Mouse (Mus musculus) spleen, postnatal 10 days (tissue): ENCODE results near the gene Map3k7.

Experiments
- DNase-seq, 2 experiments: peaks; one replicate each; pipeline ENCODE4 v3.0.0; 2021 to 2022; ENCODE audit warnings: low spot score in 2 of 2

The Map3k7 gene

DNA sequence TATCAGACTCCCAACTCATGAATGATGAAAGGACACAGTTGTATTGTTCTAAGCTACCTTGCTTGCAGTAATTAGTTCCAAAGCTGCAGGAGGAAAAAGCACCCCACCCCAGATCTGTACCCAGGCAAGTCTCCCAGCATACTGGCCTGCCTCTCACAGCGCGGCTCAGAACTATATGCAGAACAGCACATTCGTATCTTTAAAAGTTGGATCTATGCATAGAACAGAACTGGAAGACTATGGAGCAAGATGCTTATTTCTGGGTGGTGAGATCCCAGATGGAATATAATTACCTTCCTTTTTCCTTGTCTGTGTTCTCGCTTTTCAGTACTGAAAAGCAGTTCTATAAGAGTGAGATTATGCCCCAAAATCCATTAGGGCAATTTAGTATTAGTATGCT is 96.8 kb downstream of the Map3k7 start:
- DNase-seq, result no peak

DNA sequence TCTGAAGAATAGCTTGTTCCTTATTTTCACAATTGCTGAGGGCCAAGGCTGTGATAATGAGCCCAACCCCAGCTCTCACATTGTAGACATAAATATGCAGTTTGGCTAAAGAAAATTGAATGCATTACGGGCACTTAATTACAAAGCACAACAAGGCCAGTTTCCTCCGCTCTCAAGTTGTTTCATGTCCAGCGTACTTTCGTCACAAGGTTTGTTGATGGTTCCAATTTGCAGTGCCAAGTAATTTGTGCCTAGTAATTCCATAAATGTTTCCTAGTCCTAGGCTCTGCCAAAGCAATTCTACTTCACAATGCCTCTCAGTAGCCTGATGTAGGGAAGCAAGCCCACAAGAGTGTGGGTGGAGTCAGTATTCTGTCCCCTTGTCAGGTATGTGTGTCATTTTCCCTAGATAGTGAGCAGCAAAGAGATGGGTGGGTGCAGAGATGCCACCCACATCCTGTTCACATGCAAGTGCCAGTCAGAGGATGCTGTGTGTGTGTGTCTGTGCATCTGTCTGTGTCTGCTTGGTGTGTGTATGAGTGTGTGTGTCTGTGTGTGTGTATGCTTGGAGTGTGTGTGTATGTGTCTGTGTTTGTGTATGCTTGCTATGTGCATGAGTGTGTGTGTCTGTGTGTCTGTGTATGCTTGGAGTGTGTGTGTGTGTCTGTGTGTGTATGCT is 98.6 kb downstream of the Map3k7 start:
- no peak for DNase-seq

DNA sequence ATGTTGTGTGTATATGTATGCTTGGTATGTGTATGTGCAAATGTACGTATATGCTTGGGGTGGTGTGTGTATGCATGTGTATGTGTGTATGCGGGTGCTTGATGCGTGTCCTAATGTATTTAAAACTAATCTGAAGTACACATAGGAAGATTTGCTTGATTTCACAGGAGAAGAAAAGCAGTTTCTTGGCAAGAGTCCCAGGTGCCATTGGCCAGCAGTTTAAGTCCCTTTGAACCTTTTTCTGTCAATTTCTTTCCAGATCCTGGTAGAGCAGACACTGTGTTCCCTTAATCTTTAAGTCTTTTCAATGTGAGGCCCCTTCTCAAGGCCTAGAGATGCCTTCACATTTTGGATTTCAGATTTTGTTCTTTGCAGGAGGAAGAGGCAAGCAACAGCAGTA is 99.4 kb downstream of the Map3k7 start:
- no peak for DNase-seq
